Mouse (Mus musculus): ENCODE data around the gene Pla2g2d. TPM values are rescaled to one million over a fixed set of nuclear protein-coding genes. Genes with fewer than 3 reads are reported as not detected.

The Pla2g2d gene
- total and polyA plus RNA-seq, 3 experiments, result not detected

GRCm38 (mm10) chr4:138802917-138803316, 27.4 kb downstream of the Pla2g2d start:
- Histone ChIP-seq H3K9ac (ENCODE audit: control insufficient read depth, low read depth, low read length, poor library complexity, severe bottlenecking) (no peak overlapping the region), H3K79me2 (ENCODE audit: control insufficient read depth, insufficient read depth, low read length, poor library complexity) (no peaks in the 10 kb centered on the region), H3K36me3 (ENCODE audit: control insufficient read depth in 1 of 2, insufficient read depth in 2 of 2, low read length in 2 of 2) (no peaks in the 10 kb centered on the region), H3K4me1 (ENCODE audit: control insufficient read depth in 1 of 2, insufficient read depth in 2 of 2, low read length in 2 of 2) (no peaks in the 10 kb centered on the region), H3K27me3 (ENCODE audit: control insufficient read depth in 1 of 2, insufficient read depth in 2 of 2, low read length in 2 of 2) (no peaks in the 10 kb centered on the region), H3K27ac (ENCODE audit: control insufficient read depth, low read depth, low read length) (no peak overlapping the region), H3K4me3 (ENCODE audit: control insufficient read depth in 1 of 2, insufficient read depth in 1 of 2, low read depth in 2 of 2, low read length in 2 of 2) (no peak overlapping the region), H3K9me3 (replicated peaks; ENCODE audit: insufficient read depth, low read length) (no peaks in the 10 kb centered on the region)
- DNase-seq (ENCODE audit: low read depth, low spot score), result no peak
- no peak for TF ChIP-seq NELFE (IDR thresholded peaks at IDR 0.05; ENCODE audit: low read depth, low read length)
- TF ChIP-seq RAD21 (IDR thresholded peaks at IDR 0.05; ENCODE audit: low read depth, low read length), result no peak
- TF ChIP-seq MYC (IDR thresholded peaks at IDR 0.05; ENCODE audit: low read depth, low read length), result no peak
- no peak for TF ChIP-seq MXI1 (IDR thresholded peaks at IDR 0.05; ENCODE audit: low read depth, low read length)
- TF ChIP-seq POLR2AphosphoS5 (IDR thresholded peaks at IDR 0.05; ENCODE audit: borderline replicate concordance, low read depth, low read length), result no peak
- TF ChIP-seq ZKSCAN1 (IDR thresholded peaks at IDR 0.05; ENCODE audit: low read depth, low read length), result no peak
- no peak for TF ChIP-seq GABPA (IDR thresholded peaks at IDR 0.05; ENCODE audit: low read depth, low read length)
- no peak for TF ChIP-seq MEF2A (IDR thresholded peaks at IDR 0.05; ENCODE audit: extremely low read depth, insufficient replicate concordance, low read depth, low read length, poor library complexity, severe bottlenecking)
- no peak for TF ChIP-seq MAX (IDR thresholded peaks at IDR 0.05; ENCODE audit: low read length)
- TF ChIP-seq TCF12 (IDR thresholded peaks at IDR 0.05; ENCODE audit: low read depth, low read length), result no peak
- no peak for TF ChIP-seq ZMIZ1 (IDR thresholded peaks at IDR 0.05; ENCODE audit: low read depth, low read length)
- no peak for TF ChIP-seq TAL1 (IDR thresholded peaks at IDR 0.05; ENCODE audit: low read length)
- TF ChIP-seq E2F4 (IDR thresholded peaks at IDR 0.05; ENCODE audit: borderline replicate concordance, low read depth, low read length), result no peak
- TF ChIP-seq ZNF384 (IDR thresholded peaks at IDR 0.05; ENCODE audit: low read depth, low read length), result no peak
- no peak for TF ChIP-seq CHD2 (IDR thresholded peaks at IDR 0.05; ENCODE audit: low read length)
- no peak for TF ChIP-seq SIN3A (IDR thresholded peaks at IDR 0.05; ENCODE audit: low read length)
- no peak for TF ChIP-seq KAT2A (conservative IDR thresholded peaks at IDR 0.05; ENCODE audit: low read depth, low read length)
- no peak for TF ChIP-seq HCFC1 (IDR thresholded peaks at IDR 0.05; ENCODE audit: low read depth, low read length)
- no peak for TF ChIP-seq UBTF (IDR thresholded peaks at IDR 0.05; ENCODE audit: borderline replicate concordance, insufficient read depth, low read depth, low read length)
- TF ChIP-seq POLR2A (IDR thresholded peaks at IDR 0.05; ENCODE audit: control insufficient read depth in 1 of 2, insufficient read depth in 1 of 2, low read depth in 1 of 2, low read length in 2 of 2, poor library complexity in 1 of 2), result no peak

- no peaks in the 10 kb centered on the region for H3K79me2 ChIP-seq (ENCODE audit: control insufficient read depth, insufficient read depth, low read length, poor library complexity)
- no peak for TF ChIP-seq MYB (IDR thresholded peaks at IDR 0.05; ENCODE audit: low read depth, low read length)
- H3K36me3 ChIP-seq (ENCODE audit: control insufficient read depth in 1 of 2, insufficient read depth in 2 of 2, low read length in 2 of 2), result no peaks in the 10 kb centered on the region
- no peak overlapping the region for H3K27ac ChIP-seq (ENCODE audit: control insufficient read depth, low read depth, low read length)
- H3K27me3 ChIP-seq (ENCODE audit: control insufficient read depth in 1 of 2, insufficient read depth in 2 of 2, low read length in 2 of 2), result no peaks in the 10 kb centered on the region
- H3K4me1 ChIP-seq (ENCODE audit: control insufficient read depth in 1 of 2, insufficient read depth in 2 of 2, low read length in 2 of 2), result no peaks in the 10 kb centered on the region
- H3K9me3 ChIP-seq (replicated peaks; ENCODE audit: insufficient read depth, low read length), result no peaks in the 10 kb centered on the region
- H3K9ac ChIP-seq (ENCODE audit: control insufficient read depth, low read depth, low read length, poor library complexity, severe bottlenecking), result no peak overlapping the region
- no peak for DNase-seq (ENCODE audit: low read depth, low spot score)
- no peak overlapping the region for H3K4me3 ChIP-seq (ENCODE audit: control insufficient read depth in 1 of 2, insufficient read depth in 1 of 2, low read depth in 2 of 2, low read length in 2 of 2)
These were observed 29.7 kb downstream of the Pla2g2d start for GRCm38 (mm10) chr4:138805248-138805647.
